Mouse (Mus musculus) gastrocnemius, adult 8-10 months (tissue): ENCODE measurements around the gene Fgd6. TPM values are rescaled to one million over a fixed set of nuclear protein-coding genes. Genes with fewer than 3 reads are reported as not detected.

Source experiments
- DNase-seq, 2 experiments: peaks; one replicate each; pipeline ENCODE4 v3.0.0; 2022; ENCODE audit warnings: low spot score in 2 of 2
- total RNA-seq, 4 experiments: library from RNA; stranded (reverse); gene quantifications; 2 replicates each; pipeline ENCODE4 v1.2.4; 2022

Gene Fgd6
- total RNA-seq, result 1 to 10 TPM; 2.6 to 3.2 (median 2.8) TPM

DNA sequence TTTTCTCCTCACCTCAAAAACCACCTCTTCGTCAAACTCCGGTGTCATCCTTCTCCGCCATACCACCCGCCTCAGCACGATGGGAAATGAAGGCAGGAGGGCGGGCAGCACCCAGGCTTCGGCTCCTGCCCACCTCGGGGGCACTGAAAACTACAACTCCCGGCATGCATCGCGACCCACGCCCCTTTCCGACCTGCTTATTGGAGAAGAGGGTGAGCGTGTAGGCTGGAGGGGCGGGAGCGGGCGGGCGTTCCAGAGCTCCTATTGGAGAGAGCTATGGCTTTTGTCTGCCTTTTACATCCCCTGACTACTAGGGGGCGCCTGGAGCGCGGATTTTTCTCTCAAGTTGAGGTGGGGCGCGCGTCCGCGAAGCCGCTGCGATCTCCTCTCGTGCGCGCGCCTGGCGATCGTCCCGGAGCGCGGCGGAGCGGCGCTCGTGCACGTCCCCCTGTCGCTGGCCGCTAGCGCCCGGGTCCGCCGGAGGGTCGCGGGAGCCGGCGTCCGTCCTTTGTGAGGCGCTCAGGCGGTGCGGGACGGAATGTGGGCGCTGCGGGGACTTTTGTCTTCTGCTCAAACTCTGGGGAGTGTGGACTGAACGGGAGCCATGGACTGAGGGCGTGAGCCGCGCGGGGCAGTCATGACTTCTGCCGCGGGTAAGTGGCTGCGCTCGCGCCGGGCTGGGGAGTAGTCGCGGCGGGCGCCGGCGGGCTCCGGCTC, at the start of gene Fgd6, which contains the start of gene Vezt:
Gene Fgd6 (plus strand): TSS at position 344 of the 717 bp plus-strand sequence.
Gene Vezt (minus strand): TSS at position 160 of the 717 bp plus-strand sequence.
- DNase-seq, result peak; percentile 97 to 98

DNA sequence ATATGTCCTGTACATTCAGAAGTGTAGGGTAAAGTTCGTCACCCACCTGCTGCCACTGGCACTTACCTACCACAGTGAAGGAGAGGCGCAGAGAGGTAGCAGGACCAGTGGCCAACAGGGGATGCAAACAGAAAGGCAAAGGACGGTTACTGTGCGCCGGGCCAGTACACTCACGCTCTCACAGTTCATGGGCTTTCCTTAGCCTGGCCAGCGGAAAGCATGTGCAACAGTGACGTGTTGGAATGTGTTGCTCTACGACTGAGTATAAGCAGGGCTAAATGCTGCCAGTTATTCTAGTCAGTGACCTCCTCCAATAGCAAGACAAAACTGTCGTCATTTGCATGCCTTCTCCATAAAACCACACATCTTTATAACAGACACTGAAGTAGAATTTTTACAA, 41.7 kb upstream of the Fgd6 start:
- no peak for DNase-seq

DNA sequence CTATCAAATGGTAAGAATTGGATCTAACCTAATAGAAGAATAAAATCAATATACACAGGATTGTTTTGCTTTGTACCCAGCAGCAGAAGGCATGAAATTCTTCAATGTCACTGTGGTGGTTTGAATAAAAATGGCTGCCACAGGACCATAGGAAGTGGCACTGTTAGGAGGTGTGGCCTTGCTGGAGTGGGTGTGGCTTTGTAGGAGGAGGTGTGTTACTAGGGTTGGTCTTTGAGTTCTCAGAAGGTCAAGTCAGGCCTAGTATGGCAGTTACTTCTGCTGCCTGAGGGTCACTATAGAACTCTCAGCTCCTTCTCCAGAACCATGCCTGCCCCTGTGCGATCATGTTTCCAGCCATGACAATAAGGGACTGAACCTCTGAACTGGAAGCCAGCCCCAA, 40.7 kb upstream of the Fgd6 start:
- DNase-seq, result no peak

DNA sequence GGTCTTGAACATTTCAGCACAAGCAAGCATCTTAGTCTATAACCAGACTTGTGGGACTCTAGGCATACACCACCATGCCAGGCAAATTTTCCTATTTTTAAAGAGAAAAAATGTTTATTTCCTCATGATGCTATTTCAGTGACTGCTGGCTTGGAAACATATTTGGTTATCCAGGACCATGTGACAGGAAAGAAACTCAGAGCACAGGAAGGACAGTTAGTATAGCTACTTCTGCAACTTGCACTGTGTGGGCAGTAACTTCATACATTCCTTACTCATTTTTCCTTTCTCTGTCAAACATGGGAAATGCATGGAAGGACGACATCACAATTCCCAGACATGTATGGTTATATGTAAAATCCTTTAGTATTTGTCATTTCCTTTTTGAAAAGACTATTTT, 36.4 kb upstream of the Fgd6 start:
- DNase-seq, result no peak

DNA sequence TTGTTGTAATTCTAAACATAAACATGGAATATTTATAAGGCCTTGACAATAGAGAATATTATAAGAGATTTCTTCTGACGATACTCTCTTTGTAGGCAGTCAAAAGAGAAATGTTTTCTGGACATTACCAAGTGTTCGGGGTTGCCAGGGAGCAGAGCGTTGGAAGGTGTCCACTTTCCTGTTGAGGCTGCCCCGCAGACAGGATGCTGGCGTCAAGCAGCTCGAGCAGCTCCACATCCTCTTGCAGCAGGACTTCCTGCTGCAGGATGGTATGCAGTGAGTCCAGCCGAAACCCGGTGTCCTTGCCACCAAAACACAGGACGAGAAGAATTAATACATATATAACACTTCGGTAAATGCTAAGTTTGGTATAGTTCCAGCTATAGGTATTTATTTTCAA, 35.6 kb upstream of the Fgd6 start:
- no peak for DNase-seq

DNA sequence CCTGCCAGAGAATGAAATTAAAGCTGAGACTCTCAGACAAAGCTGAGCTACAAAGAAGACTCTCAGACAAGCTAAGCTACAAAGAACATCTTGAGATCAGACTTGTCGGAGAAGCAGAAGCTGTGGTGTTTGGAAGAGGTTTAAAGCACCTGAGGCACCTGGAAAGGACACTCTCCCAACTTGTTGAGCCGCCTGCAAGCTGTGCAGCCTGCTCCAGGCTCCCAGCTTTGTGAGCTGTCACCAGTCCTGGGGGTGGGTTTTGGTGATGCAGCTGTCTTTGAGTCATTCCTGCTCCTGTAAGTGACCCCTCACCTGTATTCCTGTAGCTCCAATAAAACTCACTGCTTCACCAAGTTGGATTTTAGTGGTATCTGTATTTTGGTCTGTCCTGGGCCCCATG, 27.4 kb upstream of the Fgd6 start:
- no peak for DNase-seq

DNA sequence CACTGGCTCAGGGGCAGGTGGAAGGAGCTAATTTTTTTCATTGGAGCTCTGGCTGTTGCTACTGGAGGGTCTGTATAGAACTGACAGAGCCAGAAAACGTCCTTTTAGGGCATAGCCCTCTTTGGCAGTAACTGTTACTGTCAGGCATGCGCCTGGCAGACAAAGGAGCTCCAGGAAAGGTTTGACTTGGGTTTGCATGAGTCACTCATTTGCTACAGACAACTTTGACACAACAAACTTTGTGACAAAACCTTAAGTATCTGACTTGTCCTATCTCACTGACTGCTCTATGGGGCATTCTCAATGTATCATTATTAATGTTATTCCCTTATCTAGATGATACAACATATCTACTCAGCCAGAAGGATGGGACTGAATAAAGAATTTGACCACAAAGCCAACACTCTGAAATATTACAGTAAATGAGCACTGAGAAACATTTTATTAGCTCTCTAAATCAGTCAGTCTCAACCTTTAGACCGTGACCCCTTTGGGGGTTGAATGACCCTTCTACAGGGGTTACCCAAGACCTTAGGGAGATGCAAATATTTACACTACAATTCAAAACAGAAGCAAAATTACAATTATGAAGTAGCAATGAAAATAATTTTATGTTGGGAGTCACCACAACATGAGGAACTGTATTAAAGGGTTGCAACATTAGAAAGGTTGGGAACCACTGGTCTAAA, 25.7 kb upstream of the Fgd6 start:
- no peak for DNase-seq

DNA sequence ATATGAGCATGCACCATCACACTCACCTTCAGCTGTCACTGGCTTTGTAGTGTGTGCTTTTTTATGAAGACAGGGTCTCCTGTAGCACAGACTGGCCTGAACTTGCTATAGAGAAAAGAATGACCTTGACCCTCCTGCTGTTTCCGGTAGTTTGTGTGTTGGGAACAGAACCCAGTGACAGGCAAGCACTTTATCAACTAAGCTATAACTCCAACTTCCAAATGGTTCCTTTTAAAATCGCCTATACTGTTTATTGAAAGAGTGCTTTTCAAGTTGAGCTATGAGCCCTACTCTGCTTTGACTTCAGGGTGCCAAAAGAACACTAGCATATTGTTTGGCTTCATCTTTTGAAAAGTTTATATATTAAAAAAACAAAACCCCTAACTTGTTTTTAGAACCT, 24.8 kb upstream of the Fgd6 start:
- no peak for DNase-seq

DNA sequence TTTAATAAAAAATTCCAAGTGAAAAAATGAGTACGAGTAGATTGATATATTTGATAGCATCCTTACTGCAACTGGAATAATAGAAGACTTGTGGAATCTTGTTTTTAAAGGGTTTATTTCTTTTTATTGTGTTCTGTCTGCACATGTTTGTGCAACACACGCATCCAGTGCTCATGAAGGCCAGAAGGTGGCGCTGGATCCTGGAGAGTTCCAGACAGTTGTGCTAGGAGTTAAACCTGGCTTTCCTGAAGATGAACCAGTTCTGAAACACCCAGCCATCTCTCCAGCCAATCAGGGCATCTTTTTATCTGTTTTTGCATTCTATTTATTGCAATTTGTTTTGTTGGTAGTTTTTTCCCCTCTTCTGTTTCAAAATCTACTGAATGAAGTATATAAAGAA, 22.6 kb upstream of the Fgd6 start:
- DNase-seq, result peak in 1 of 2 experiments; percentile 15

DNA sequence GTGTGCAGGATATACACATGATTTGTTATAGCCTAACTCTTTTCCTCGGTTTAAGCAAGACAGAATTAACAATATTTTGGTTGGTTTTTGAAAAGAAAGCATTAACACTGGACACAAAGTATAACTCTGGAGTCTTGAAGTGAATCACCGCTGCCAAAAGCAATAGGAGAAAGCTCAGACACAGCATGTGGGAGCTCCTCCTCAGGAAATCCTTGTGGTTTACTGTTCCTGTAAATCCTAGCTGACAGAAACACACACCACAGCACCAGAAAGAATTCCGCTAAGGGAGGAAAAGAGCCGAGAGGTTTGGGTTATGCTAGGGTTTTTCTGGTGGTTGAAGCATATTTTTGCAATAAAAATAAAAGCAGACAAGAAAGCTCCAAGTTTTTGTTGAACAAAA, 21.6 kb upstream of the Fgd6 start:
- DNase-seq, result no peak

DNA sequence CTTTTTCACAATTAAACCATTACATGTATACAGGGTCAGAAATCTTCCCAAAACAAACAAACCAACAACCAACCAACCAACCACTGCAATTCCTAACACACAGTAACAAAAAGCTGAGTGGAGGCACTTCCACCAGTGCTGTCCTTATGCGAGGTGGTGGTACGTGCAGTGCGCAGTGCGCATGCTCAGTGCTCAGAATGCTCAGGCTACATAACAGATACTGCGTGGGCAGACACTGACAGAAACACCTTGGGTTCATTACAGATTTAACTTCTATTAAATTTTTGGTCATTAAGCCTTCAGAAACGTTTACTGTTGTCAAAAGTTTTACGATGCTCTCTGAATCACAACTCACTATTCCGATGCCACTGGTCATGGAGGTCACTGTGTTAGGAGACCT, 18.3 kb upstream of the Fgd6 start:
- no peak for DNase-seq

DNA sequence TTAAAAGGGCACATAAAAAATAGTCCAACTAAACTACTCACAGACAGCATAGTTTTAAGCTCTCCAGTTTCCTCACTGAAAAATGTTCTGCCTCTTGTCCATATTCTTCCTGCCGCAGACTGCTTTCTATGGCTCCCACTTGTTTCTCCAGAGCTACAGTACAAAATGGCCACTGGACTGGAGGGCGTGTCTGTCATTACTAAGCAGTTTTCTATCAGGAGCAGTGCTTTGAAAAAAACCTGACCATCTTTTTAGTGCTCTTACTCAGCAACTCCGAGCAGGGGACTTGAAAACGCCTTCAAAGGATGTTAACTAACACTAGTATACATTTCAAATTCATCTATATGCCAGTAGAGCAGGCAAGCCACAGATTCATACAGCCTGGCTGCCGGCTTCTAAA, 15.2 kb upstream of the Fgd6 start:
- DNase-seq, result no peak

DNA sequence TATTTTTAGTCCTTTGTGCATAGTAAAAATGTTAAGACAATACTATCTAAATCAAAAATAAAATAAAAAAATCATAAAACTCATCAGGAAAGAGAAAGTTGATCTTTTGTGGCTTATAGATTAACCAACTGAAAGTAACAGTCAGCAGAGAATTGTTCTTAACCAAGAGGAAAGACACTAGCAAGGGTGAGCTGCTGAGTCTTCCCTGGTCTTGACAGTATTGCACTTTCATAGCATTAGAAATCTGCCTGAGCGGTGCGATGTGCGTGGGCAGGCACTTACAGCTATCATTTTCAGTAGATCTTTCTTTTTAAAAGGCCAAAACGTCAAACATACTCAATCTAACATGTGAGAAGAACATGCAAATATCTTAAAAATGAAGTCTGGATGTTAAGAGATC, 14.7 kb upstream of the Fgd6 start:
- no peak for DNase-seq

DNA sequence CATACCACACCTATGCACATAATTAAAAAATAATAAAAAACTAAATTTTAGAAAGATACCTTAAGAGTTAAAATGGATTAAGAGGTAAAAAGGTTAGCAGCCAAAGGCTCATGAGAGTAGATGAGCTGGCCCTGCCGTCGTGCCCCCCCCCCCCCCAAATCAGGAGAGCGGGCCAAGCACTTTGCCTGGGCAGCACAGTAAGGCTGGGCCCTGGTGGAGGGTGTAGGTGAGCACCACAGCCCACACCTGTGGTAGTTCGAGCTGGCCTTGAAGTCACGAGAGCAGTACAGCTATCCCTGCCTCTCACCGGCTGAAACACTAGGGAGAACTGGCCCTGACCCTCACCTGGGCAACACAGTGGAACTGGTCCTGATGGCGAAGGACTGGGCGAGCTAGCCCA, 10.7 kb upstream of the Fgd6 start:
- no peak for DNase-seq

DNA sequence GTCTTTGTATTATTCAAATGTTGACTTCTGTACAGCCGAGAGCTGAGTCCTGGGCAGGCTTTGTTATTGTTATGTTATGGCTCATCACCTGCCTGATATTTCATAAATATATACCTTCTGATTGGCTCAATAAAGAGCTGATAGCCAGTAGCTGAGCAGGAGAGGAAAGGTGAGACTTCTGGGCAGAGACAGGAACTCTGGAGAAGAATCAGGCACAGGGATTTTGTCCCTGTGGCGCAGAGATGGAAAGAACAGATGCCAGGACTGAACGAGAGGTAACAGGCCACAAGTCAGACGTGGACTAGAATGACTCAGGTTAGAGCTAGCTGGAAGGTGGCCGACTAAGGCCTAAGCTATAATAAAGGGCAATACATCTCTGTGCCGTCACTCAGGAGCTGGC, 7.3 kb upstream of the Fgd6 start:
- no peak for DNase-seq

DNA sequence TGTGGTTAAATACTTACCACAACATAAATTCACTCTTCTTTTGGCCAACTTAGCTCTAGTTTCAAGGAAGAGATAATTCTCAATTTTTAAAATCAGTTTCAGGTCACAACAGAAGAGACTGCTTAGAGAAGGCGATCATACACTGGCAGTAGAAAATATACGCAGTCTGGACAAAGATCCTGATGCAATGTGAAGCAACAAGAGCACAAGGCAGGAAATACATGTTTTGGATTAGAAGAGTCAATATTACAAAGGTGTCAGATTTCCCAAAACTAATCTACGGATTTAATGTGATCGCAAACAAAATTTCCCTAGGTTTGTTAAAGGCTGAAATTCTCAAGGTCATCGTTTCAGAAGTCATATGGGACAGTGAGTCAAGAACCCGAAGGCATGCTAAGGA, 4.6 kb upstream of the Fgd6 start:
- no peak for DNase-seq

DNA sequence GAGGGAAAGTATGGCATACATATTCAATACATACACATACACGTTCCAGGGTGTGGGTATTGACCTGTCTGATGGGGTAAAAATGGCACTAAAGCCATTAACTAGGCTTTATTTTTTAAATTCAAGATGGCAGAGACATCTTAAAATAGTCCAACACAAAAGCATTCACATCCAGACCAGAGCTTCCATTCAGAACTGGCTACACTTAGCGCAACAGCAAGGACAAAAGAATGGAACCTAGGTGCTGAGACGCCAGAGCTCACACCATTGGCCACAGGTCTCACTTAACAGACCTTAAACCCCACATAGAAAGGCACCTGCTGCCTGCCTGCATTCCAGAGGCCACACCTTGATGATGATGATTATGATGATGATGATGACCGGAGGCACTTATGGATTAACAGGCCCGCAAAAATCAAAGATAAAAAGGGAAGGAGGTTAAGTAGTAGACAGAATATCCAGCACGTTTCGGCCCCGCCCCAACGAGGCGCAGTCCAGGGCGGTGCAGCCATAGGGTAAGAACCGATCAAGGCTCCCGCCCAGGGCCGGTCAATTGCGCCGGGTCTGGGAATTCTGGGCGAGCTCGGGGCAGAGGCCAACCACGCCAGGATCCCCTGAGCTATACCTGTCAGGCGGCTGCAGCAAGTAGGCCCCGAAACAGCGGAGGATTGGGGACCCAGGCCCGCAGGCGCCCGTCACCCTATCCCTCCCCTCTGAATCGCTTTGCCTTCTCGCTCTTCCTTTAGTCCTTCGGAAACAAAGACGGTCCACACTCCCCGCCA, 734 bp upstream of the Fgd6 start:
- peak; percentile 24 to 39 for DNase-seq

DNA sequence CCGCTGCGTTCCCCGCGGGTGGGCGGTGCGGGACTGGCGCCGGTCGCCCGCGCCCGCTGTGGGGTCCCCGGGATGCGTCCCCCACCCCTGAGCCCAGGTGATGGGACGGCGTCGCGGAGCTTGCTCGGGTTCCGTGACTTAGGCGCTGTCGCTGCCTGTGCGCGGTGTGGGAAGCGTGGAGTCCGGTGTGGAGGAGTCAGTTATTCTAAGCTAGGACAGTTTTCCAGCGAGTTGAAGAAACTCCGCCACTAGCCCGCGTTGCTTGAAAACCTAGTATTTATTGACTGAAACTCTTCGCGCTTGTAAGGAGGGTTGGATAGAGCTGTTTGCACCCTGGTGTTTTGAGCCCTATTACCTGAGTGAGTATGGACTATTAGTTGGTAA, 566 bp downstream of the Fgd6 start:
- DNase-seq, result peak in 1 of 2 experiments; percentile 12

DNA sequence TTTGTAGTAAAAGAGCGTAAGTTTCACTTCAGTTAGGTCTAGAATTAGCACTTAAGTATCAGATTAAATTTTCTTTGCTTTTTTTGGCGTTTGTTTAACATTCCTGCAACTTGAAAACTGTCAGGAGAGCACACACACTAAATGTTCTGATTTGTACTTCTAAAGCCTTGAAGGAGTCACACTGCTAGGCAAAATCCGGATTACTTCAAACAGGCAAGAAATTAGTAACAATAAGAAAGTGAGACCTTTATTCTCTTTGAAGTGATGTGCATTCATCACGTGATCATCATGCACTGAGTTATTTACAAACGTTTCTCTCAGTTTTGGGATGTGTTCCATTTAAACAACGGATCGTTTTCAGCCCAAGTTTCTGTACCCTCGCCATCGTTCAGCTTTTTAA, 1.4 kb downstream of the Fgd6 start:
- no peak for DNase-seq

DNA sequence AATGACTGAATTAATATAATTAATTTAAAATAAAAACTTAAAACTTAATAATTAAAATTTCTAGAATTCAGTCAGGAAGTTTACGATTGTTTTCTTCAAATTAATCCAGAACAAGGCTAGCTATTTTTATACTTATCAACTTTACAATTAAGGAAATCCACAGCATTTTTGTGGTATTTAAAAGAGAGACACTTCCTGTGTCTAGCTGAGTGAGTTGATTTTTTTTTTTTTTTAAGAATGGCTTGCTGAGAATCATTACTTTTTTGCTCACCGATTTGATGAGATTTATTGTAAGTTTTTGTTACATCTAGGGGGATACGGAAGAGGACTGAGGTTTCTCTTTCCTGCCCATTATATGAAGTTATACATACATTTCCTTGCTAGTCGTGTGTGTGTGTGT, 1.8 kb downstream of the Fgd6 start:
- DNase-seq, result no peak

DNA sequence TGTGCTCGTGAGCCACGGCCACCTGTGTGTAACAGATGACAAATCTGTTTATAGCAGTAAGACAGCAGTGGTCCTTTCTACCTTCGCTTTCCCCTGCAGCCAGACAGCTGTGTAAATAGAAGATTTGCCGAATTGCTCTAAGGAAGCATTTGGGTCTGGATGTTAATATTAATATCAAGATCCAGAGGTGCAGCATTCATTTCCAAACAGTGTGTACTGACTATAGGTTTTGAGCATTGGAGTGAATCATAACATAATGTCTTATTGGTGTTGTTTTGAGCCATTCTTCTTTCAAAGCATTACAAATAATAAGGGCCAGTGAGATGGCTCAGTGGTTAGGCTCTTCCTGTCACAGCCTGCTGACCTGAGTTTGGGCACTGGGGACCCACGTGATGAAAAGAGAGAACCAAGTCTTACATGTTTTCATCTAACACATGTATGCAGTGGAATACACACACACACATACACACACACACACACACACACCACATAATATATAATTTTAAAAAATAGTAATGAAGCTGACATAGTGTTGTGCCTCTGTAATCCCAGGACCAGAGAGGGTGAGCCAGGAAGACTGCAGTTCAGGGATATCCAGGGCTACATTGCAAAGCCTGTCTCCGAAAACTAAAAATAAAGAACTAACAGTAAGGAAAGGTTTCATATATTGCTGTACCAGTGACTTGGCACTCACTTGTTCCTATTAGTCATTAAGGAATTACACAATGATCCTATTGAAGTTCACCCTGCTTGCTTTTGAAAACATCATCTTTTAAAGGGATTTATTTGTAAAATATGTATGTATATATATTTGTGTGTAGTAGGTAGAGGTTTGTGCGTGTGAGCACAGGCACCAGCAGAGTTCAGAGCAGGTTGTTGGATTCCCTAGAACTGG, 2.8 kb downstream of the Fgd6 start:
- DNase-seq, result no peak
